Mouse (Mus musculus): ENCODE data around the gene Irak1bp1. TPM values are rescaled to one million over a fixed set of nuclear protein-coding genes. Genes with fewer than 3 reads are reported as not detected.

Irak1bp1 gene
- polyA plus RNA-seq, 1 experiment from 2014 or later, result 18.7 TPM

Other genes starting within 250 kb of the Irak1bp1 start
- 72.8 and 81.4 TPM in 2 replicates for gene Phip, start 146.0 kb downstream of the Irak1bp1 start, polyA plus RNA-seq (2014; fragmentation: Nextera tagmentation; extraction: Ambion mirVana)